14 mouse cellular contexts compared by ENCODE assay signal in the genomic region with DNA sequence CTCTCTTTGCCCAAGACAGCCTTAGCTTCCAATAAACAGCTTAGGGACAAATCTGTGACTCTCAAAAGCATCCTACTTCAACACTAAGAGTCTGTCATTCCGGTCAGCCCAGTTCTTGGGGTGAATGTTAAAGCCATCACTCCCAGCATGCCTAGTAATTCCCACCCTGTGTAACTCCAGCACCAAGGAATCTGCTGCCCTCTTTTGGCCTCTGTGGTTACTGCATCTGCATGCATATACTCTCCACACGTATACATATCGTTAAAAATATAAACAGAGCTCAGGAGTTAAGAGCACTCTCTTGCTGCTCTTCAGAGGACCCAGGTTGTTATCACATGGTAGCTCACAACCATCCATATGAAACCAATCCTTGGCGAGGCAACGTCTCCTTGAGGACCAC.
DNase-seq lines count a peak whose midpoint lies in the region; ATAC-seq and TF ChIP-seq lines count a peak whose summit lies in the region.
"Had no signal": no experiment of that assay in that cellular context is flagged by ENCODE, and none has a peak within 500 bp of the region (broad histone marks: within the 10 kb centered on the region; RNA-seq: fewer than 3 reads in every experiment).

No protein-coding gene starts in this region.

- CTCF ChIA-PET in Patski (lab: Charles Lee) = interaction anchor here (1.1 to 2.2 kb wide), 4 partner anchors 8 to 48 kb away, joined by 5 to 14 read pairs (median 5); no protein-coding TSS in a partner anchor

- H3K27ac ChIP-seq in kidney, postnatal 0 days = no peak overlapping the region
- no peak overlapping the region for H3K27ac ChIP-seq in kidney, embryonic 15.5 days
- H3K27ac ChIP-seq: embryonic facial prominence, embryonic 10.5 days; forebrain, embryonic 13.5 days; limb, embryonic 15.5 days had no signal

- WGBS in kidney, postnatal 0 days = 97% methylated on average over 5 of the region's 5 CpGs
- WGBS in kidney, embryonic 15.5 days = 96% methylated on average over 5 of the region's 5 CpGs

- no peak for DNase-seq in kidney, postnatal 0 days (ENCODE audit: low spot score)
- peak; percentile 30 for DNase-seq in retina, embryonic 14.5 days (ENCODE audit: low spot score)
- DNase-seq in retina, postnatal 1 day = no peak
- no peak for DNase-seq in Patski (ENCODE audit: low read depth, low spot score)
- DNase-seq in right cerebral cortex, adult 2 months (ENCODE audit: low spot score in 2 of 2) = no peak
- DNase-seq in layer of hippocampus, adult 9-10 months (ENCODE audit: low spot score) = no peak
- DNase-seq: adrenal gland, adult 2 months; cerebellum, adult 18-20 months; layer of hippocampus, adult 9-11 months; midbrain, embryonic 14.5 days had no signal

- H3K9ac ChIP-seq in kidney, postnatal 0 days (ENCODE audit: low read depth, low read length) = no peak overlapping the region
- no peak overlapping the region for H3K9ac ChIP-seq in kidney, embryonic 15.5 days
- H3K9ac ChIP-seq: forebrain, embryonic 13.5 days; limb, embryonic 15.5 days had no signal

- in situ Hi-C loops in Patski (cut with MboI; ENCODE audit: low pct_unique_long_range_greater_than_20kb) = no loop called here

- no peak overlapping the region for H3K4me3 ChIP-seq in kidney, postnatal 0 days (replicated peaks; ENCODE audit: low read depth, low read length)
- no peak overlapping the region for H3K4me3 ChIP-seq in kidney, embryonic 15.5 days (replicated peaks)
- H3K4me3 ChIP-seq: embryonic facial prominence, embryonic 10.5 days; forebrain, embryonic 13.5 days; limb, embryonic 15.5 days had no signal

- POLR2A ChIA-PET in Patski (lab: Charles Lee) = interaction anchor here (0.6 to 1.8 kb wide), 4 partner anchors 10 to 142 kb away, joined by 3 to 4 read pairs (median 4); no protein-coding TSS in a partner anchor

- H3K4me1 ChIP-seq in kidney, postnatal 0 days (replicated peaks; ENCODE audit: insufficient read depth, low read length) = no peaks in the 10 kb centered on the region
- H3K4me1 ChIP-seq in kidney, embryonic 15.5 days = peaks cover 9% of the 10 kb centered on the region
- H3K4me1 ChIP-seq: limb, embryonic 15.5 days had no signal

- ATAC-seq in kidney, postnatal 0 days (replicated peaks; ENCODE audit: low FRiP score, low read depth) = no peak; the same call in 1 of the 2 replicates
- ATAC-seq in kidney, embryonic 15.5 days (replicated peaks; ENCODE audit: low FRiP score) = no peak
- no peak for ATAC-seq in Patski
- ATAC-seq: forebrain, embryonic 13.5 days had no signal

- H3K4me2 ChIP-seq in kidney, postnatal 0 days (ENCODE audit: low read length) = no peak overlapping the region
- H3K4me2 ChIP-seq in kidney, embryonic 15.5 days = no peak overlapping the region
- H3K4me2 ChIP-seq: forebrain, embryonic 13.5 days; limb, embryonic 15.5 days had no signal

- no peaks in the 10 kb centered on the region for H3K27me3 ChIP-seq in kidney, postnatal 0 days (ENCODE audit: insufficient read depth, low read length)
- no peaks in the 10 kb centered on the region for H3K27me3 ChIP-seq in kidney, embryonic 15.5 days
- H3K27me3 ChIP-seq in Patski = no peaks in the 10 kb centered on the region
- H3K27me3 ChIP-seq: forebrain, embryonic 13.5 days; limb, embryonic 15.5 days had no signal

- no peaks in the 10 kb centered on the region for H3K9me3 ChIP-seq in kidney, postnatal 0 days (replicated peaks; ENCODE audit: low read length)
- no peaks in the 10 kb centered on the region for H3K9me3 ChIP-seq in kidney, embryonic 15.5 days (replicated peaks)
- H3K9me3 ChIP-seq: embryonic facial prominence, embryonic 10.5 days; limb, embryonic 15.5 days had no signal

- TF ChIP-seq CTCF in kidney, postnatal 0 days (IDR thresholded peaks at IDR 0.05; ENCODE audit: low read depth) = 0 out of 2 replicates have a peak, but pooled peaks have one; percentile 20
- peak; percentile 54 for TF ChIP-seq CTCF in Patski (IDR thresholded peaks at IDR 0.05)

- no peaks in the 10 kb centered on the region for H3K36me3 ChIP-seq in kidney, postnatal 0 days (ENCODE audit: insufficient read depth, low read length)
- no peaks in the 10 kb centered on the region for H3K36me3 ChIP-seq in kidney, embryonic 15.5 days
- H3K36me3 ChIP-seq: embryonic facial prominence, embryonic 10.5 days; limb, embryonic 15.5 days had no signal
